Mouse (Mus musculus) liver, embryonic 16.5 days (tissue): Measurements from ENCODE around the gene Rnf185. TPM values are rescaled to one million over a fixed set of nuclear protein-coding genes. Genes with fewer than 3 reads are reported as not detected.

Experiments used
- ATAC-seq: fragments of 200-750 bp; cut with Nextera tagmentation; 2 replicates; pipeline ENCODE4 v1.8.0; 2017; ENCODE audit warnings: low read depth, mild to moderate bottlenecking, moderate number of reproducible peaks, moderate library complexity
- H3K27ac ChIP-seq: fragments of 300-500 bp; sonication (generic); 2 replicates; pipeline ENCODE4 v1.5.1; 2014; ENCODE audit warnings: mild to moderate bottlenecking, low read length
- H3K27me3 ChIP-seq: fragments of 300-500 bp; sonication (generic); 2 replicates; pipeline ENCODE4 v1.6.1; 2014; ENCODE audit warnings: low read depth, low read length, mixed read lengths; ENCODE audit not compliant: control insufficient read depth, insufficient read depth
- H3K36me3 ChIP-seq: fragments of 300-500 bp; sonication (generic); 2 replicates; pipeline ENCODE4 v1.6.1; 2014; ENCODE audit warnings: mild to moderate bottlenecking; ENCODE audit not compliant: control insufficient read depth, insufficient read depth
- H3K4me1 ChIP-seq: fragments of 300-500 bp; sonication (generic); 2 replicates; pipeline ENCODE4 v1.6.1; 2014; ENCODE audit warnings: low read depth, low read length, mixed read lengths; ENCODE audit not compliant: control insufficient read depth
- H3K4me2 ChIP-seq: fragments of 300-500 bp; sonication (generic); 2 replicates; pipeline ENCODE4 v1.6.1; 2014; ENCODE audit warnings: low read depth, low read length, mixed read lengths
- H3K4me3 ChIP-seq: fragments of 300-500 bp; sonication (generic); 2 replicates; pipeline ENCODE4 v1.5.1; 2014; ENCODE audit warnings: low read depth, mild to moderate bottlenecking, low read length
- H3K9ac ChIP-seq: fragments of 300-500 bp; sonication (generic); 2 replicates; pipeline ENCODE4 v1.6.1; 2014; ENCODE audit warnings: low read depth, low read length
- H3K9me3 ChIP-seq: fragments of 300-500 bp; sonication (generic); replicated peaks from 2 replicates; pipeline ENCODE4 v1.6.1; 2016; ENCODE audit warnings: low read length; ENCODE audit not compliant: control insufficient read depth
- WGBS: fragments of 180-500 bp; shearing (Covaris S2); extraction: QIAGEN DNeasy Blood & Tissue Kit; methylation state at CpG from one replicate; pipeline ENCODE4 v1.1.7; 2014; ENCODE audit not compliant: insufficient replicate concordance; 5-methylcytosine and 5-hydroxymethylcytosine counted together
- polyA plus RNA-seq: library from polyadenylated mRNA; unstranded; fragments of >200 nt; fragmentation: Nextera tagmentation; extraction: Ambion mirVana; gene quantifications from 2 replicates; pipeline ENCODE4 v1.2.1, GENCODE M21; 2015

The Rnf185 gene
- polyA plus RNA-seq, 1 experiment from 2014 or later = 9.0 TPM

DNA sequence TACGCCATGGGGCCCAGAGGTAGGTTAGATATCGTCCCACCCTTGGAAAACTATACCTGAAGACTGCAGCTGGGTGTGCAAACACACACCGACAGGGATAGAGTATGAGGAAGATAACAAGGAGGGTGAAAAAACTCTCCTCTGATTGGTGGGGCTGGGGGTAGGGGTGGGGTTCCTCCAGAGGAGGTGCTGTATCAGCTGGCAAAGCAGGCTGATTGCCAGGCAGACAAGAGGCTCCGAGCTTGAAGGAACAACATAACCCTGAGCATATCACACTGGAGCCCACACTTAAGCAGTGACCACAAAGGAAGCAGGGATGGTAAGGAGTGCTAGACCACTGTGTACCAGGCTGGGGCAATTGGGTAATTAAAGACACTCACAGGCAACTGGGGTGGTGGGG, 72.7 kb downstream of the Rnf185 start:
- H3K4me2 ChIP-seq = no peak overlapping the region
- peaks cover 6% of the 10 kb centered on the region for H3K4me1 ChIP-seq
- H3K4me3 ChIP-seq = no peak overlapping the region
- H3K27me3 ChIP-seq = no peaks in the 10 kb centered on the region
- no peak overlapping the region for H3K27ac ChIP-seq
- peak; percentile 46 for ATAC-seq
- H3K9ac ChIP-seq = no peak overlapping the region
- H3K9me3 ChIP-seq = no peaks in the 10 kb centered on the region
- 29% methylated on average over 4 of the region's 4 CpGs for WGBS
- no peaks in the 10 kb centered on the region for H3K36me3 ChIP-seq

- H3K27me3 ChIP-seq = no peaks in the 10 kb centered on the region
- H3K4me3 ChIP-seq = no peak overlapping the region
- no peak for ATAC-seq
- no peaks in the 10 kb centered on the region for H3K36me3 ChIP-seq
- H3K9ac ChIP-seq = no peak overlapping the region
- H3K4me2 ChIP-seq = no peak overlapping the region
- H3K27ac ChIP-seq = no peak overlapping the region
- 76% methylated on average over 12 of the region's 12 CpGs for WGBS
- peaks cover 19% of the 10 kb centered on the region for H3K4me1 ChIP-seq
- H3K9me3 ChIP-seq = no peaks in the 10 kb centered on the region
These were observed 77.4 kb downstream of the Rnf185 start for GRCm38 (mm10) chr11:3374741-3375140.

DNA sequence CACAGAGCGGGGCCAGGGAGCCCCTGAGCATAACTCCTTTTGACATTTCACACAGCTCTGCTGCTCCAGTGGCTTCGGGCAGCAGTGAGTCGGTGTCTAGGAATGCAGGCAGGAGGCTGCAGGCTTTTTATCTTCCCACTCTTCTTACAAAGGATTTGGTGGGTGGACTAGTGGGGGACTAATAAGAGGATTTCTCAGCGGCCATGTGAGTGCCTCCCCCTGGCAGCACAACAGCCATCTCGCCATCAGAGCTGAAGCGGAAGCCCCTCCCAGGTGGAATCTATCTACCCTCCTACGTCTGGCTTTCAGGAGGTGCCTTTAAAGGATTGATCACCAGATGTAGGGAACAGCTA, 77.9 kb downstream of the Rnf185 start:
- Histone ChIP-seq H3K36me3 (no peaks in the 10 kb centered on the region), H3K27me3 (no peaks in the 10 kb centered on the region), H3K27ac (no peak overlapping the region), H3K4me2 (no peak overlapping the region), H3K4me3 (no peak overlapping the region), H3K9me3 (no peaks in the 10 kb centered on the region), H3K4me1 (peaks cover 14% of the 10 kb centered on the region), H3K9ac (no peak overlapping the region)
- 55% methylated on average over 7 of the region's 7 CpGs for WGBS
- ATAC-seq = no peak

- no peaks in the 10 kb centered on the region for H3K27me3 ChIP-seq
- ATAC-seq = no peak
- H3K9ac ChIP-seq = no peak overlapping the region
- WGBS = 45% methylated on average over 7 of the region's 7 CpGs
- no peaks in the 10 kb centered on the region for H3K36me3 ChIP-seq
- no peaks in the 10 kb centered on the region for H3K9me3 ChIP-seq
- peaks cover 13% of the 10 kb centered on the region for H3K4me1 ChIP-seq
- H3K4me2 ChIP-seq = no peak overlapping the region
- H3K4me3 ChIP-seq = no peak overlapping the region
- no peak overlapping the region for H3K27ac ChIP-seq
These were observed 78.4 kb downstream of the Rnf185 start for GRCm38 (mm10) chr11:3373591-3374292.

- Histone ChIP-seq H3K4me3 (peak overlapping the region; percentile 47), H3K36me3 (no peaks in the 10 kb centered on the region), H3K27ac (no peak overlapping the region), H3K9ac (peak overlapping the region; percentile 51), H3K4me2 (peak overlapping the region; percentile 64), H3K4me1 (peaks cover 13% of the 10 kb centered on the region), H3K9me3 (no peaks in the 10 kb centered on the region), H3K27me3 (no peaks in the 10 kb centered on the region)
- peak; percentile 3; the same call in 1 of the 2 replicates for ATAC-seq
- 26% methylated on average over 7 of the region's 7 CpGs for WGBS
These were observed 80.4 kb downstream of the Rnf185 start for GRCm38 (mm10) chr11:3371599-3372295.

- Histone ChIP-seq H3K4me2 (peak overlapping the region; percentile 64), H3K9me3 (no peaks in the 10 kb centered on the region), H3K27ac (no peak overlapping the region), H3K9ac (peak overlapping the region; percentile 56), H3K27me3 (no peaks in the 10 kb centered on the region), H3K4me1 (peaks cover 13% of the 10 kb centered on the region), H3K4me3 (peak overlapping the region; percentile 47), H3K36me3 (no peaks in the 10 kb centered on the region)
- 9% methylated on average over 27 of the region's 27 CpGs for WGBS
- peak; percentile 92 for ATAC-seq
These were observed 81.1 kb downstream of the Rnf185 start for GRCm38 (mm10) chr11:3370928-3371598.

- no peak for ATAC-seq
- Histone ChIP-seq H3K27ac (no peak overlapping the region), H3K4me2 (no peak overlapping the region), H3K27me3 (no peaks in the 10 kb centered on the region), H3K9me3 (no peaks in the 10 kb centered on the region), H3K4me3 (no peak overlapping the region), H3K9ac (no peak overlapping the region), H3K36me3 (no peaks in the 10 kb centered on the region), H3K4me1 (peaks cover 13% of the 10 kb centered on the region)
- WGBS = 45% methylated on average over 2 of the region's 2 CpGs
These were observed 82.0 kb downstream of the Rnf185 start for GRCm38 (mm10) chr11:3370162-3370561.

DNA sequence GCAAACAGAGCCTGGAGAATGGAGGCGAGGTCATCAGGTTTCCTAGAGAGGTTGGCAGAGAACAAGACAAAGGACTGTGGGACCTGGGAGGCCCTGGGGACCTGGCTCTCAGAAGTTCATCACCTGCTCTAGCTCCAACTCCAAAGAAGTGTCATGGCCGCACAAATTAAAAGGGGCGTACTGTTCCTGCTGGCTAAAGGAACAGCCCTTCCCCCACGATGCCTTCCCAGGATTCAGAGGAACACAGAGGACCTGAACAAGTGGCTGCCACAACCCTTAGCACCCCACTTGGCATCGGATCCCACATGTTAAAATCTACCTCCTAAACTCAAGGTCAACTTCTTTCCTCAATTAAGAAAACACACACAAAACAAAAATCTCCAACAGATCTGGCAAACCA, 82.7 kb downstream of the Rnf185 start:
- no peaks in the 10 kb centered on the region for H3K9me3 ChIP-seq
- H3K4me2 ChIP-seq = no peak overlapping the region
- no peaks in the 10 kb centered on the region for H3K27me3 ChIP-seq
- WGBS = 63% methylated on average over 5 of the region's 5 CpGs
- H3K4me1 ChIP-seq = peaks cover 13% of the 10 kb centered on the region
- H3K4me3 ChIP-seq = no peak overlapping the region
- no peak for ATAC-seq
- H3K9ac ChIP-seq = no peak overlapping the region
- H3K36me3 ChIP-seq = no peaks in the 10 kb centered on the region
- no peak overlapping the region for H3K27ac ChIP-seq

DNA sequence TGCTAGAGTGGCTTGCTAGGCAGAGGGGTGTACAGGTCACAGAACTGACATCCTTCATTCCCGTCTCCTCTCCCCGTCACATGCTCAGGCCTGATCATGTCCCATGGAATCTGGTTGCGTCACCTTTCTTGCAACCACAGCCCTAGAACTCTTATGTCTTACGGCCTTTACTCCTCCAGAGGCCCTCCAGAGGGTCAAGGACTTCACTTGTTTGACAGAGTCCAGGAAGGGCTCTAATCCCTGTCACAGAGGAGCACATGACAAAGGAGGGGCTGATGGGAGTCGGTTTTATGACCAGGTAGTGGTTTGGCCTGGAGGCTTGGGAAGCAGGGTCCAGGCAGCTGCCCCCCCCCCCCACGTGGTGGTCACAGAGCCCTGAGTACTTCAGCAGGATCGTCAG, 83.2 kb downstream of the Rnf185 start:
- WGBS = 71% methylated on average over 7 of the region's 7 CpGs
- no peak for ATAC-seq
- Histone ChIP-seq H3K4me2 (no peak overlapping the region), H3K9me3 (no peaks in the 10 kb centered on the region), H3K27me3 (no peaks in the 10 kb centered on the region), H3K4me1 (peaks cover 13% of the 10 kb centered on the region), H3K36me3 (no peaks in the 10 kb centered on the region), H3K9ac (no peak overlapping the region), H3K4me3 (no peak overlapping the region), H3K27ac (no peak overlapping the region)
